21 mouse cellular contexts compared by ENCODE assay signal in genomic region chr11:19866262-19866661, GRCm38 (mm10). TPM values are rescaled to one million over a fixed set of nuclear protein-coding genes. Genes with fewer than 3 reads are reported as not detected.
A peak's percentile ranks its signal among the peaks of the same experiment; 100 is the strongest.
DNase-seq lines count a peak whose midpoint lies in the region; ATAC-seq and TF ChIP-seq lines count a peak whose summit lies in the region.
"Had no signal": no experiment of that assay in that cellular context is flagged by ENCODE, and none has a peak within 500 bp of the region (broad histone marks: within the 10 kb centered on the region; RNA-seq: fewer than 3 reads in every experiment).

No protein-coding gene starts in this region.

- no peak overlapping the region for H3K9ac ChIP-seq in CH12.LX (ENCODE audit: insufficient read depth, low read depth)
- H3K9ac ChIP-seq: forebrain, embryonic 15.5 days; hindbrain, embryonic 14.5 days had no signal

- H3K9me3 ChIP-seq in CH12.LX (replicated peaks; ENCODE audit: low read length): peaks cover 13% of the 10 kb centered on the region
- H3K9me3 ChIP-seq: forebrain, embryonic 15.5 days had no signal

- peaks cover 0 to 37% of the 10 kb centered on the region in 2 experiments; a peak in 2 of 4 replicates for H3K4me1 ChIP-seq in CH12.LX (ENCODE audit: control insufficient read depth in 1 of 2, insufficient read depth in 2 of 2)
- H3K4me1 ChIP-seq: forebrain, embryonic 15.5 days had no signal

- H3K36me3 ChIP-seq in CH12.LX (replicated peaks in 1 of 2; ENCODE audit: control insufficient read depth in 1 of 2, insufficient read depth in 1 of 2, low read length in 1 of 2): no peaks in the 10 kb centered on the region
- H3K36me3 ChIP-seq: forebrain, embryonic 15.5 days; G1E; heart, embryonic 10.5 days had no signal

- no peak for TF ChIP-seq POLR2A in CH12.LX (IDR thresholded peaks at IDR 0.05; ENCODE audit: low read depth, low read length)

- DNase-seq in A20 (ENCODE audit: low read depth, low spot score) (peak; percentile 55), CH12.LX (ENCODE audit: extremely low read depth) (peak; percentile 34)
- no peak for DNase-seq in right cerebral cortex, postnatal 4 days
- DNase-seq: adrenal gland, adult 2 months; adrenal gland, postnatal 14 days; cerebellum, adult 11-12 months; cerebellum, adult 8-10 months; cerebellum, postnatal 10 days; cerebellum, postnatal 36 days; gastrocnemius, postnatal 25 days; heart, adult 2 months had no signal

- dilution Hi-C loops in CH12.LX (cut with MboI; ENCODE audit: extremely low pct_ligation_motif_present, extremely low pct_unique_long_range_greater_than_20kb, low sequenced_read_pairs): no loop called here

- peak; percentile 78 for ATAC-seq in common myeloid progenitor, adult 5-6 weeks (replicated peaks; ENCODE audit: low read depth, poor library complexity, severe bottlenecking)
- peak; percentile 56 for ATAC-seq in megakaryocyte progenitor cell, adult 5-6 weeks (replicated peaks; ENCODE audit: poor library complexity)
- no peak for ATAC-seq in erythroblast, adult 5-6 weeks (replicated peaks; ENCODE audit: low FRiP score, poor library complexity, severe bottlenecking)
- ATAC-seq: forebrain, embryonic 15.5 days; hindbrain, postnatal 0 days; inflammation-experienced regulatory T-cells, adult 6 months; intestine, embryonic 16.5 days had no signal

- TF ChIP-seq RAD21 in CH12.LX (IDR thresholded peaks at IDR 0.05; ENCODE audit: low read depth, low read length): no peak

- in situ Hi-C loops in CH12.LX (cut with MboI; ENCODE audit: low pct_ligation_motif_present, low pct_unique_long_range_greater_than_20kb, low sequenced_read_pairs): no loop called here

- TF ChIP-seq CTCF in CH12.LX (conservative IDR thresholded peaks at IDR 0.05 in 1 of 2, IDR thresholded peaks at IDR 0.05 in 1 of 2; ENCODE audit: low read depth in 2 of 2, low read length in 2 of 2): no peak

- no peaks in the 10 kb centered on the region for H3K79me2 ChIP-seq in CH12.LX (replicated peaks; ENCODE audit: control insufficient read depth, extremely low read depth, insufficient read depth, poor library complexity, severe bottlenecking)

- no peak overlapping the region for H3K4me3 ChIP-seq in CH12.LX (replicated peaks in 1 of 3; ENCODE audit: low read depth in 2 of 3, low read length in 2 of 3, poor library complexity in 1 of 3)
- H3K4me3 ChIP-seq: forebrain, embryonic 15.5 days; heart, adult 2 months; heart, embryonic 10.5 days had no signal

- H3K27me3 ChIP-seq in CH12.LX (replicated peaks): no peaks in the 10 kb centered on the region
- H3K27me3 ChIP-seq: forebrain, embryonic 15.5 days had no signal

- no peak for TF ChIP-seq EP300 in CH12.LX (IDR thresholded peaks at IDR 0.05; ENCODE audit: low read length)

- H3K27ac ChIP-seq in CH12.LX (ENCODE audit: insufficient read depth, low read depth): no peak overlapping the region
- H3K27ac ChIP-seq: forebrain, embryonic 15.5 days; heart, adult 2 months; heart, embryonic 10.5 days; hindbrain, embryonic 14.5 days; hindbrain, postnatal 0 days had no signal

- no peak overlapping the region for H3K4me2 ChIP-seq in CH12.LX (ENCODE audit: insufficient read depth, low read depth, poor library complexity, severe bottlenecking)
- H3K4me2 ChIP-seq: forebrain, embryonic 15.5 days; hindbrain, embryonic 14.5 days had no signal

TF ChIP-seq in CH12.LX, 34 proteins besides CTCF, POLR2A, EP300 and RAD21:
- no peak for TF ChIP-seq ZMIZ1 (IDR thresholded peaks at IDR 0.05; ENCODE audit: low read depth, low read length)
- no peak for TF ChIP-seq HCFC1 (IDR thresholded peaks at IDR 0.05; ENCODE audit: low read depth, low read length)
- no peak for TF ChIP-seq MAFK (IDR thresholded peaks at IDR 0.05; ENCODE audit: insufficient replicate concordance, low read length)
- no peak for TF ChIP-seq MEF2A (IDR thresholded peaks at IDR 0.05; ENCODE audit: borderline replicate concordance, low read depth, low read length)
- TF ChIP-seq BHLHE40 (IDR thresholded peaks at IDR 0.05; ENCODE audit: low read depth, low read length): no peak
- no peak for TF ChIP-seq ZNF384 (IDR thresholded peaks at IDR 0.05; ENCODE audit: low read depth, low read length)
- TF ChIP-seq PAX5 (IDR thresholded peaks at IDR 0.05; ENCODE audit: low read length): no peak
- TF ChIP-seq TBP (conservative IDR thresholded peaks at IDR 0.05; ENCODE audit: low read depth, low read length): no peak
- no peak for TF ChIP-seq POLR2AphosphoS2 (IDR thresholded peaks at IDR 0.05; ENCODE audit: low read depth, low read length)
- no peak for TF ChIP-seq ZKSCAN1 (IDR thresholded peaks at IDR 0.05; ENCODE audit: borderline replicate concordance, low read depth, low read length)
- TF ChIP-seq CHD1 (IDR thresholded peaks at IDR 0.05; ENCODE audit: low read depth, low read length): no peak
- no peak for TF ChIP-seq GABPA (IDR thresholded peaks at IDR 0.05; ENCODE audit: insufficient replicate concordance, low read depth, low read length)
- no peak for TF ChIP-seq UBTF (IDR thresholded peaks at IDR 0.05; ENCODE audit: low read depth, low read length)

RNA-seq across cellular contexts. Expression of gene Spred2, which starts 57.9 kb away (rescaled TPM):
- total RNA-seq in CH12.LX (2012; rRNA removed) (3.2 and 4.2 TPM in 2 replicates), CH12.LX (2014; rRNA removed) (0.85 and 1.4 TPM in 2 replicates)
- polyA plus RNA-seq in CH12.LX (2012; ENCODE audit: insufficient read length, low read depth): 15.8 and 15.9 TPM in 2 replicates
- 6.2 and 9.5 TPM in 2 replicates for total RNA-seq in common myeloid progenitor, adult 5-6 weeks (2017)
- 16.9 and 20.7 TPM in 2 replicates for total RNA-seq in megakaryocyte progenitor cell, adult 5-6 weeks (2015)
- total RNA-seq in megakaryocyte progenitor cell, adult 5-6 weeks (2017): 4.4 and 5.0 TPM in 2 replicates
- total RNA-seq in erythroblast, adult 5-6 weeks (2015; ENCODE audit: low replicate concordance): 3.8 and 4.4 TPM in 2 replicates
- 2.1 and 2.4 TPM in 2 replicates for total RNA-seq in erythroblast, adult 5-6 weeks (2017; ENCODE audit: low replicate concordance)
